Mouse (Mus musculus): ENCODE results near the gene Isyna1.
A peak's percentile ranks its signal among the peaks of the same experiment; 100 is the strongest.

DNA sequence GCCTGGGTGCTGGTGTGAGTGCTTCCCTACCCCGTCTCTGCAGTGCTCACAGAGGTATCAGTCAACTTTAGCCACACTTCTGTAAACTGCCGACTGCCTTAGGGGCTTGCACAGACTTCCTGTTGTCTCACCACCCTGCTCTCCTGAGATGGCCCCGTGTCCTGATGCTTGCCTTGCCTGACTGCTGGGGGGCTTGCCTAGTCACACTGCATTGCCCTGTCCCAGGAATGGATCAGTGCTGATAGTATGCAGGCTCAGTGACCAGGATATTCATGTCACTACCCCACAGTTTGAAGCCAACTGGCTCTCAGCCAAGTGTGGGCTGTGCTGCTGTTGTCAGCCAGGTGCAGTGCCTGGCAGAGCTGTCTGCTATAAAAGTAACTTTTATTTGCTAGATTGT is 28.6 kb upstream of the Isyna1 start:
- TF ChIP-seq EP300 (IDR thresholded peaks at IDR 0.05; ENCODE audit: insufficient read depth, low read depth, low read length) (0 out of 2 replicates have a peak, but pooled peaks have one; percentile 31), CTCF (IDR thresholded peaks at IDR 0.05) (no peak)
